Mouse (Mus musculus) large intestine, adult 2 months (tissue): Measurements from ENCODE around the gene Hsf5. TPM values are rescaled to one million over a fixed set of nuclear protein-coding genes. Genes with fewer than 3 reads are reported as not detected.

Experiments
- DNase-seq: peaks from one replicate; pipeline ENCODE4 v3.0.0-alpha.2; 2012; ENCODE audit warnings: low read depth, low spot score
- WGBS: fragments of 180-500 bp; shearing (Covaris S2); methylation state at CpG from one replicate; pipeline ENCODE4 v1.1.7; 2018; 5-methylcytosine and 5-hydroxymethylcytosine counted together
- polyA plus RNA-seq: library from polyadenylated mRNA; depleted of rRNA; stranded (reverse); fragments of >200 nt; gene quantifications from 2 replicates; pipeline ENCODE4 v1.2.3, GENCODE M21; 2012

The Hsf5 gene
- polyA plus RNA-seq, 1 experiment = 0.04 TPM

GRCm38 (mm10) chr11:87680786-87681185 is 63.8 kb downstream of the Hsf5 start:
- peak; percentile 88 for DNase-seq
- 36% methylated on average over 9 of the region's 9 CpGs for WGBS

GRCm38 (mm10) chr11:87682096-87682495 is 65.1 kb downstream of the Hsf5 start:
- DNase-seq = no peak
- WGBS = 32% methylated on average over 12 of the region's 12 CpGs

GRCm38 (mm10) chr11:87682838-87683571 is 66.0 kb downstream of the Hsf5 start:
- WGBS = 14% methylated on average over 13 of the region's 13 CpGs
- DNase-seq = no peak

- WGBS = 55% methylated on average over 7 of the region's 7 CpGs
- DNase-seq = no peak
Measured at GRCm38 (mm10) chr11:87686407-87686806, 69.4 kb downstream of the Hsf5 start.

- 33% methylated on average over 15 of the region's 15 CpGs for WGBS
Measured at GRCm38 (mm10) chr11:87687246-87688225, 70.6 kb downstream of the Hsf5 start.

GRCm38 (mm10) chr11:87688478-87689203 is 71.7 kb downstream of the Hsf5 start:
- no peak for DNase-seq
- 17% methylated on average over 11 of the region's 11 CpGs for WGBS

More at GRCm38 (mm10) chr11:87687246-87688225, 70.6 kb downstream of the Hsf5 start:
- DNase-seq = no peak

- 3% methylated on average over 7 of the region's 7 CpGs for WGBS
- DNase-seq = peak; percentile 95
Measured at GRCm38 (mm10) chr11:87689402-87689808, 72.4 kb downstream of the Hsf5 start.

GRCm38 (mm10) chr11:87690054-87690740 is 73.2 kb downstream of the Hsf5 start:
- WGBS = 11% methylated on average over 16 of the region's 16 CpGs
- DNase-seq = no peak

GRCm38 (mm10) chr11:87697131-87697682 is 80.2 kb downstream of the Hsf5 start:
- DNase-seq = peak; percentile 96

GRCm38 (mm10) chr11:87698126-87698525 is 81.2 kb downstream of the Hsf5 start:
- WGBS = 52% methylated on average over 4 of the region's 4 CpGs
- DNase-seq = no peak

More at GRCm38 (mm10) chr11:87697131-87697682, 80.2 kb downstream of the Hsf5 start:
- WGBS = 28% methylated on average over 14 of the region's 14 CpGs

- no peak for DNase-seq
- WGBS = 44% methylated on average over 6 of the region's 6 CpGs
Measured at GRCm38 (mm10) chr11:87701108-87701507, 84.1 kb downstream of the Hsf5 start.

GRCm38 (mm10) chr11:87701877-87702620 is 85.1 kb downstream of the Hsf5 start:
- DNase-seq = no peak
- 30% methylated on average over 14 of the region's 14 CpGs for WGBS

- no peak for DNase-seq
- 47% methylated on average over 5 of the region's 5 CpGs for WGBS
Measured at GRCm38 (mm10) chr11:87703654-87704053, 86.7 kb downstream of the Hsf5 start.

GRCm38 (mm10) chr11:87704289-87704688 is 87.3 kb downstream of the Hsf5 start:
- 33% methylated on average over 9 of the region's 9 CpGs for WGBS
- no peak for DNase-seq

- DNase-seq = no peak
- WGBS = 40% methylated on average over 8 of the region's 8 CpGs
Measured at GRCm38 (mm10) chr11:87707570-87707969, 90.6 kb downstream of the Hsf5 start.

- WGBS = 36% methylated on average over 5 of the region's 5 CpGs
- no peak for DNase-seq
Measured at GRCm38 (mm10) chr11:87708979-87709378, 92.0 kb downstream of the Hsf5 start.
